Mouse (Mus musculus) E14TG2a.4 (cell line): ENCODE results near the gene Apoc1.

Experiments used
- H3K27me3 ChIP-seq: 2 replicates; pipeline ENCODE4 v1.6.1; 2014; ENCODE audit warnings: low read length, control low read depth; ENCODE audit not compliant: insufficient read depth
- H3K36me3 ChIP-seq: 2 replicates; pipeline ENCODE4 v1.6.1; 2014; ENCODE audit warnings: low read length, control low read depth; ENCODE audit not compliant: insufficient read depth
- H3K4me1 ChIP-seq: replicated peaks from 2 replicates; pipeline ENCODE4 v1.6.1; 2014; ENCODE audit warnings: low read depth, low read length, control low read depth
- H3K4me3 ChIP-seq: replicated peaks from 2 replicates; pipeline ENCODE4 v1.5.1; 2014; ENCODE audit warnings: mild to moderate bottlenecking, low read length
- H3K9me3 ChIP-seq: 2 replicates; pipeline ENCODE4 v1.6.1; 2014; ENCODE audit warnings: low read length, control low read depth
- CTCF ChIP-seq: conservative IDR thresholded peaks from 2 replicates; pipeline ENCODE4 v1.5.1; 2014; ENCODE audit warnings: low read length
- NANOG ChIP-seq: IDR thresholded peaks from 2 replicates; pipeline ENCODE4 v1.6.1; 2014; ENCODE audit warnings: borderline replicate concordance, low read length, mixed read lengths
- POU5F1 ChIP-seq: IDR thresholded peaks from 2 replicates; pipeline ENCODE4 v1.6.1; 2014; ENCODE audit warnings: low read length, borderline replicate concordance

The Apoc1 gene

GRCm38 (mm10) chr7:19722754-19723195 lies 30.3 kb upstream of the Apoc1 start:
- H3K27me3 ChIP-seq, result no peaks in the 10 kb centered on the region

GRCm38 (mm10) chr7:19719200-19719599 lies 26.7 kb upstream of the Apoc1 start:
- Histone ChIP-seq H3K27me3 (no peaks in the 10 kb centered on the region), H3K36me3 (peaks cover 71% of the 10 kb centered on the region), H3K9me3 (no peaks in the 10 kb centered on the region), H3K4me3 (no peak overlapping the region), H3K4me1 (peaks cover 55% of the 10 kb centered on the region)
- TF ChIP-seq POU5F1 (no peak), NANOG (no peak), CTCF (no peak)

More at GRCm38 (mm10) chr7:19722754-19723195, 30.3 kb upstream of the Apoc1 start:
- TF ChIP-seq POU5F1, result no peak
- no peak for TF ChIP-seq CTCF
- no peak for TF ChIP-seq NANOG
- Histone ChIP-seq H3K9me3 (no peaks in the 10 kb centered on the region), H3K4me3 (0 out of 2 replicates have a peak overlapping the region, but pooled peaks have one; percentile 23), H3K4me1 (peaks cover 68% of the 10 kb centered on the region), H3K36me3 (peaks cover 94% of the 10 kb centered on the region)

GRCm38 (mm10) chr7:19718297-19718952 lies 26.0 kb upstream of the Apoc1 start:
- Histone ChIP-seq H3K4me3 (no peak overlapping the region), H3K27me3 (no peaks in the 10 kb centered on the region), H3K4me1 (peaks cover 58% of the 10 kb centered on the region), H3K9me3 (no peaks in the 10 kb centered on the region), H3K36me3 (peaks cover 72% of the 10 kb centered on the region)
- no peak for TF ChIP-seq CTCF
- no peak for TF ChIP-seq NANOG
- no peak for TF ChIP-seq POU5F1

GRCm38 (mm10) chr7:19717346-19717745 lies 24.9 kb upstream of the Apoc1 start:
- Histone ChIP-seq H3K4me1 (peaks cover 60% of the 10 kb centered on the region), H3K36me3 (peaks cover 72% of the 10 kb centered on the region), H3K4me3 (no peak overlapping the region), H3K27me3 (no peaks in the 10 kb centered on the region), H3K9me3 (no peaks in the 10 kb centered on the region)
- TF ChIP-seq POU5F1, result no peak
- TF ChIP-seq NANOG, result no peak
- no peak for TF ChIP-seq CTCF

- no peak for TF ChIP-seq NANOG
- TF ChIP-seq CTCF, result no peak
- no peak for TF ChIP-seq POU5F1
Measured at GRCm38 (mm10) chr7:19716822-19717221, 24.4 kb upstream of the Apoc1 start.

GRCm38 (mm10) chr7:19716055-19716682 lies 23.7 kb upstream of the Apoc1 start:
- no peak for TF ChIP-seq CTCF
- no peaks in the 10 kb centered on the region for H3K9me3 ChIP-seq
- H3K4me1 ChIP-seq, result peaks cover 65% of the 10 kb centered on the region
- H3K27me3 ChIP-seq, result no peaks in the 10 kb centered on the region
- peaks cover 74% of the 10 kb centered on the region for H3K36me3 ChIP-seq
- peak overlapping the region; percentile 76 for H3K4me3 ChIP-seq

More at GRCm38 (mm10) chr7:19716822-19717221, 24.4 kb upstream of the Apoc1 start:
- Histone ChIP-seq H3K9me3 (no peaks in the 10 kb centered on the region), H3K4me1 (peaks cover 60% of the 10 kb centered on the region), H3K36me3 (peaks cover 74% of the 10 kb centered on the region), H3K27me3 (no peaks in the 10 kb centered on the region), H3K4me3 (peak overlapping the region; percentile 76)

GRCm38 (mm10) chr7:19715239-19716054 lies 23.0 kb upstream of the Apoc1 start, which contains the start of gene Tomm40:
Gene Tomm40, minus strand, starts transcription at chr7:19715438.
- peak within 1 kb of the TSS; percentile 100 for H3K4me3 ChIP-seq
- H3K9me3 ChIP-seq, result no peaks in the 10 kb centered on the region
- TF ChIP-seq CTCF, result no peak
- no peak for TF ChIP-seq NANOG
- no peak for TF ChIP-seq POU5F1
- peaks cover 74% of the 10 kb centered on the region for H3K36me3 ChIP-seq
- H3K27me3 ChIP-seq, result no peaks in the 10 kb centered on the region
- H3K4me1 ChIP-seq, result peaks cover 71% of the 10 kb centered on the region

- no peaks in the 10 kb centered on the region for H3K27me3 ChIP-seq
- no peak for TF ChIP-seq POU5F1
- TF ChIP-seq CTCF, result no peak
- no peak for TF ChIP-seq NANOG
- H3K4me1 ChIP-seq, result peaks cover 75% of the 10 kb centered on the region
- peak overlapping the region; percentile 100 for H3K4me3 ChIP-seq
- no peaks in the 10 kb centered on the region for H3K9me3 ChIP-seq
- peaks cover 74% of the 10 kb centered on the region for H3K36me3 ChIP-seq
Measured at GRCm38 (mm10) chr7:19714836-19715235, 22.4 kb upstream of the Apoc1 start.
